Mouse (Mus musculus): ENCODE results near the gene Zfp366. TPM values are rescaled to one million over a fixed set of nuclear protein-coding genes. Genes with fewer than 3 reads are reported as not detected.

The Zfp366 gene
- total and polyA plus RNA-seq, 2 experiments from 2014 or later, result 0.82 to 5.6 TPM

- Histone ChIP-seq H3K27ac (ENCODE audit: low read depth) (no peak overlapping the region), H3K4me3 (ENCODE audit: low read depth, low read length) (no peak overlapping the region), H3K4me1 (ENCODE audit: control insufficient read depth, insufficient read depth) (no peaks in the 10 kb centered on the region), H3K9ac (replicated peaks; ENCODE audit: low read depth, low read length) (no peak overlapping the region), H3K9me3 (replicated peaks; ENCODE audit: control insufficient read depth, low read length) (no peaks in the 10 kb centered on the region), H3K4me2 (ENCODE audit: low read depth, low read length) (no peak overlapping the region), H3K36me3 (replicated peaks; ENCODE audit: control insufficient read depth, insufficient read depth, low read length) (no peaks in the 10 kb centered on the region), H3K27me3 (ENCODE audit: control insufficient read depth, insufficient read depth, low read length) (no peaks in the 10 kb centered on the region)
- TF ChIP-seq EP300 (IDR thresholded peaks at IDR 0.05; ENCODE audit: low read depth) (no peak), CTCF (IDR thresholded peaks at IDR 0.05; ENCODE audit: low read depth) (no peak)
- WGBS, result 73% methylated on average over 4 of the region's 4 CpGs
- DNase-seq (ENCODE audit: low spot score), result no peak
- no peak for ATAC-seq (ENCODE audit: insufficient read depth, low read depth)
These were observed 78.6 kb downstream of the Zfp366 start for GRCm38 (mm10) chr13:99263159-99263783.

- Histone ChIP-seq H3K27ac (ENCODE audit: low read depth) (no peak overlapping the region), H3K9ac (replicated peaks; ENCODE audit: low read depth, low read length) (no peak overlapping the region), H3K9me3 (replicated peaks; ENCODE audit: control insufficient read depth, low read length) (no peaks in the 10 kb centered on the region), H3K27me3 (ENCODE audit: control insufficient read depth, insufficient read depth, low read length) (no peaks in the 10 kb centered on the region), H3K4me1 (ENCODE audit: control insufficient read depth, insufficient read depth) (no peaks in the 10 kb centered on the region), H3K4me2 (ENCODE audit: low read depth, low read length) (no peak overlapping the region), H3K36me3 (replicated peaks; ENCODE audit: control insufficient read depth, insufficient read depth, low read length) (no peaks in the 10 kb centered on the region), H3K4me3 (ENCODE audit: low read depth, low read length) (no peak overlapping the region)
- ATAC-seq (ENCODE audit: insufficient read depth, low read depth) (no peak), DNase-seq (ENCODE audit: low spot score) (no peak)
- TF ChIP-seq CTCF (IDR thresholded peaks at IDR 0.05; ENCODE audit: low read depth) (no peak), EP300 (IDR thresholded peaks at IDR 0.05; ENCODE audit: low read depth) (no peak)
- WGBS, result 54% methylated on average over 6 of the region's 6 CpGs
These were observed 79.9 kb downstream of the Zfp366 start for GRCm38 (mm10) chr13:99264483-99264882.

- TF ChIP-seq EP300 (IDR thresholded peaks at IDR 0.05; ENCODE audit: low read depth), result no peak
- TF ChIP-seq CTCF (IDR thresholded peaks at IDR 0.05; ENCODE audit: low read depth), result no peak
These were observed 87.4 kb downstream of the Zfp366 start for GRCm38 (mm10) chr13:99272046-99272445.

GRCm38 (mm10) chr13:99277521-99277920 lies 92.9 kb downstream of the Zfp366 start:
- Histone ChIP-seq H3K4me2 (ENCODE audit: low read depth, low read length) (no peak overlapping the region), H3K4me3 (ENCODE audit: low read depth, low read length) (no peak overlapping the region), H3K36me3 (replicated peaks; ENCODE audit: control insufficient read depth, insufficient read depth, low read length) (no peaks in the 10 kb centered on the region), H3K27ac (ENCODE audit: low read depth) (no peak overlapping the region), H3K4me1 (ENCODE audit: control insufficient read depth, insufficient read depth) (no peaks in the 10 kb centered on the region), H3K27me3 (ENCODE audit: control insufficient read depth, insufficient read depth, low read length) (no peaks in the 10 kb centered on the region), H3K9ac (replicated peaks; ENCODE audit: low read depth, low read length) (no peak overlapping the region), H3K9me3 (replicated peaks; ENCODE audit: control insufficient read depth, low read length) (peaks cover 6% of the 10 kb centered on the region; the same call in 1 of the 2 replicates)
- no peak for DNase-seq (ENCODE audit: low spot score)
- no peak for ATAC-seq (ENCODE audit: insufficient read depth, low read depth)
- WGBS, result 94% methylated on average over 3 of the region's 3 CpGs
- TF ChIP-seq EP300 (IDR thresholded peaks at IDR 0.05; ENCODE audit: low read depth) (no peak), CTCF (IDR thresholded peaks at IDR 0.05; ENCODE audit: low read depth) (no peak)

More at GRCm38 (mm10) chr13:99272046-99272445, 87.4 kb downstream of the Zfp366 start:
- DNase-seq (ENCODE audit: low spot score) (no peak), ATAC-seq (ENCODE audit: insufficient read depth, low read depth) (no peak)
- H3K27me3 ChIP-seq (ENCODE audit: control insufficient read depth, insufficient read depth, low read length), result no peaks in the 10 kb centered on the region
- no peak overlapping the region for H3K4me3 ChIP-seq (ENCODE audit: low read depth, low read length)
- no peak overlapping the region for H3K9ac ChIP-seq (replicated peaks; ENCODE audit: low read depth, low read length)
- no peaks in the 10 kb centered on the region for H3K4me1 ChIP-seq (ENCODE audit: control insufficient read depth, insufficient read depth)
- 90% methylated on average over 3 of the region's 3 CpGs for WGBS
- H3K36me3 ChIP-seq (replicated peaks; ENCODE audit: control insufficient read depth, insufficient read depth, low read length), result no peaks in the 10 kb centered on the region
- 0 out of 2 replicates have a peak, but pooled peaks cover 3% of the 10 kb centered on the region for H3K9me3 ChIP-seq (replicated peaks; ENCODE audit: control insufficient read depth, low read length)
- H3K4me2 ChIP-seq (ENCODE audit: low read depth, low read length), result no peak overlapping the region
- no peak overlapping the region for H3K27ac ChIP-seq (ENCODE audit: low read depth)

- Histone ChIP-seq H3K27me3 (ENCODE audit: control insufficient read depth, insufficient read depth, low read length) (no peaks in the 10 kb centered on the region), H3K4me1 (ENCODE audit: control insufficient read depth, insufficient read depth) (no peaks in the 10 kb centered on the region), H3K36me3 (replicated peaks; ENCODE audit: control insufficient read depth, insufficient read depth, low read length) (no peaks in the 10 kb centered on the region), H3K4me3 (ENCODE audit: low read depth, low read length) (no peak overlapping the region), H3K9ac (replicated peaks; ENCODE audit: low read depth, low read length) (no peak overlapping the region), H3K4me2 (ENCODE audit: low read depth, low read length) (no peak overlapping the region), H3K9me3 (replicated peaks; ENCODE audit: control insufficient read depth, low read length) (peaks cover 6% of the 10 kb centered on the region; the same call in 1 of the 2 replicates), H3K27ac (ENCODE audit: low read depth) (no peak overlapping the region)
- ATAC-seq (ENCODE audit: insufficient read depth, low read depth) (no peak), DNase-seq (ENCODE audit: low spot score) (no peak)
- 83% methylated on average over 6 of the region's 6 CpGs for WGBS
- TF ChIP-seq CTCF (IDR thresholded peaks at IDR 0.05; ENCODE audit: low read depth), result no peak
- TF ChIP-seq EP300 (IDR thresholded peaks at IDR 0.05; ENCODE audit: low read depth), result no peak
These were observed 93.9 kb downstream of the Zfp366 start for GRCm38 (mm10) chr13:99278511-99278910.

- 37% methylated on average over 10 of the region's 10 CpGs for WGBS
These were observed 94.7 kb downstream of the Zfp366 start for GRCm38 (mm10) chr13:99279351-99279750.

More at GRCm38 (mm10) chr13:99279351-99279750, 94.7 kb downstream of the Zfp366 start:
- Histone ChIP-seq H3K27me3 (ENCODE audit: control insufficient read depth, insufficient read depth, low read length) (no peaks in the 10 kb centered on the region), H3K36me3 (replicated peaks; ENCODE audit: control insufficient read depth, insufficient read depth, low read length) (no peaks in the 10 kb centered on the region), H3K9ac (replicated peaks; ENCODE audit: low read depth, low read length) (no peak overlapping the region), H3K4me1 (ENCODE audit: control insufficient read depth, insufficient read depth) (no peaks in the 10 kb centered on the region), H3K4me2 (ENCODE audit: low read depth, low read length) (no peak overlapping the region), H3K27ac (ENCODE audit: low read depth) (no peak overlapping the region), H3K9me3 (replicated peaks; ENCODE audit: control insufficient read depth, low read length) (peaks cover 6% of the 10 kb centered on the region; the same call in 1 of the 2 replicates), H3K4me3 (ENCODE audit: low read depth, low read length) (no peak overlapping the region)
- DNase-seq (ENCODE audit: low spot score), result peak; percentile 62
- ATAC-seq (ENCODE audit: insufficient read depth, low read depth), result peak; percentile 49; the same call in 1 of the 2 replicates
- TF ChIP-seq CTCF (IDR thresholded peaks at IDR 0.05; ENCODE audit: low read depth) (no peak), EP300 (IDR thresholded peaks at IDR 0.05; ENCODE audit: low read depth) (no peak)
